Mouse (Mus musculus) cerebellum, adult 9-10 months (tissue): ENCODE results near the gene Fgf15.
"Not testable (repeated sequence)": the region's sequence is repeated elsewhere in the genome, so short reads cannot be mapped to it uniquely, and the experiment has no call there.

ENCODE experiments used
- DNase-seq: peaks from one replicate; pipeline ENCODE4 v3.0.0; 2022

Gene Fgf15

GRCm38 (mm10) chr7:144891863-144892262, 4.5 kb upstream of the Fgf15 start:
- DNase-seq: no peak

GRCm38 (mm10) chr7:144892322-144892721, 4.0 kb upstream of the Fgf15 start:
- no peak for DNase-seq

- DNase-seq: peak; percentile 24
Observed at GRCm38 (mm10) chr7:144894191-144894590, 2.1 kb upstream of the Fgf15 start.

- DNase-seq: no peak
Observed at GRCm38 (mm10) chr7:144894706-144895105, 1.6 kb upstream of the Fgf15 start.

GRCm38 (mm10) chr7:144895305-144896111, 823 bp upstream of the Fgf15 start:
- peak; percentile 70 for DNase-seq

GRCm38 (mm10) chr7:144898506-144898905, 2.2 kb downstream of the Fgf15 start:
- no peak for DNase-seq

- not testable (repeated sequence) for DNase-seq
Observed at GRCm38 (mm10) chr7:144905514-144905913, 9.2 kb downstream of the Fgf15 start.

GRCm38 (mm10) chr7:144906708-144907397, 10.5 kb downstream of the Fgf15 start:
- peak; percentile 56 for DNase-seq

GRCm38 (mm10) chr7:144907793-144908192, 11.5 kb downstream of the Fgf15 start:
- no peak for DNase-seq

GRCm38 (mm10) chr7:144908705-144909104, 12.4 kb downstream of the Fgf15 start:
- peak; percentile 18 for DNase-seq

- peak; percentile 26 for DNase-seq
Observed at GRCm38 (mm10) chr7:144911121-144911520, 14.8 kb downstream of the Fgf15 start.

GRCm38 (mm10) chr7:144912897-144913296, 16.6 kb downstream of the Fgf15 start:
- peak; percentile 86 for DNase-seq

- DNase-seq: peak; percentile 55
Observed at GRCm38 (mm10) chr7:144914296-144914947, 18.1 kb downstream of the Fgf15 start.

- DNase-seq: peak; percentile 92
Observed at GRCm38 (mm10) chr7:144914948-144915750, 18.8 kb downstream of the Fgf15 start, which contains the start of gene LTO1. TSS of gene LTO1 (plus strand) at chr7:144915100.

GRCm38 (mm10) chr7:144918823-144919222, 22.5 kb downstream of the Fgf15 start:
- DNase-seq: no peak

GRCm38 (mm10) chr7:144927591-144927990, 31.3 kb downstream of the Fgf15 start:
- DNase-seq: peak; percentile 9

GRCm38 (mm10) chr7:144928009-144928888, 31.9 kb downstream of the Fgf15 start:
- DNase-seq: no peak

GRCm38 (mm10) chr7:144928889-144929210, 32.5 kb downstream of the Fgf15 start:
- DNase-seq: no peak

- no peak for DNase-seq
Observed at GRCm38 (mm10) chr7:144929506-144929905, 33.2 kb downstream of the Fgf15 start.

GRCm38 (mm10) chr7:144929931-144930330, 33.6 kb downstream of the Fgf15 start:
- peak; percentile 9 for DNase-seq

GRCm38 (mm10) chr7:144931778-144932177, 35.4 kb downstream of the Fgf15 start:
- DNase-seq: peak; percentile 61
